Comparison of ENCODE assay signal across 17 mouse cellular contexts in genomic region chr19:57013271-57013677, GRCm38 (mm10). TPM values are rescaled to one million over a fixed set of nuclear protein-coding genes. Genes with fewer than 3 reads are reported as not detected.
DNase-seq lines count a peak whose midpoint lies in the region; ATAC-seq lines count a peak whose summit lies in the region.
"Had no signal": no experiment of that assay in that cellular context is flagged by ENCODE, and none has a peak within 500 bp of the region (broad histone marks: within the 10 kb centered on the region; RNA-seq: fewer than 3 reads in every experiment).

No protein-coding gene starts in this region.

- peaks cover 44% of the 10 kb centered on the region for H3K4me1 ChIP-seq in kidney, embryonic 15.5 days
- peaks cover 9% of the 10 kb centered on the region; the same call in 1 of the 2 replicates for H3K4me1 ChIP-seq in liver, embryonic 12.5 days

- 39% methylated on average over 6 of the region's 6 CpGs for WGBS in kidney, embryonic 15.5 days
- 52% methylated on average over 6 of the region's 6 CpGs for WGBS in liver, embryonic 12.5 days (ENCODE audit: insufficient replicate concordance)

- peak; percentile 49; the same call in 1 of the 2 replicates for ATAC-seq in kidney, embryonic 15.5 days (replicated peaks; ENCODE audit: low FRiP score)
- ATAC-seq in liver, embryonic 12.5 days: no peak
- ATAC-seq: forebrain, embryonic 13.5 days had no signal

- H3K36me3 ChIP-seq in kidney, embryonic 15.5 days: no peaks in the 10 kb centered on the region
- no peaks in the 10 kb centered on the region for H3K36me3 ChIP-seq in splenic B cell, adult 2 months (ENCODE audit: control insufficient read depth, insufficient read depth, low read length, poor library complexity, severe bottlenecking)
- no peaks in the 10 kb centered on the region for H3K36me3 ChIP-seq in liver, embryonic 12.5 days
- H3K36me3 ChIP-seq: midbrain, embryonic 12.5 days; stomach, embryonic 15.5 days had no signal

- H3K4me2 ChIP-seq in kidney, embryonic 15.5 days: no peak overlapping the region
- no peak overlapping the region for H3K4me2 ChIP-seq in liver, embryonic 12.5 days
- H3K4me2 ChIP-seq: forebrain, embryonic 13.5 days; midbrain, embryonic 12.5 days; stomach, embryonic 15.5 days had no signal

- H3K9me3 ChIP-seq in kidney, embryonic 15.5 days (replicated peaks): no peaks in the 10 kb centered on the region
- no peaks in the 10 kb centered on the region for H3K9me3 ChIP-seq in liver, embryonic 12.5 days (replicated peaks)
- H3K9me3 ChIP-seq: forebrain, embryonic 13.5 days; midbrain, embryonic 12.5 days; stomach, embryonic 15.5 days had no signal

- H3K27ac ChIP-seq in kidney, embryonic 15.5 days: peak overlapping the region; percentile 25; the same call in 1 of the 2 replicates
- H3K27ac ChIP-seq in liver, embryonic 12.5 days: no peak overlapping the region
- H3K27ac ChIP-seq: forebrain, embryonic 13.5 days; liver, embryonic 14.5 days; midbrain, embryonic 12.5 days; stomach, embryonic 15.5 days had no signal

- H3K27me3 ChIP-seq in kidney, embryonic 15.5 days: no peaks in the 10 kb centered on the region
- H3K27me3 ChIP-seq in splenic B cell, adult 2 months (ENCODE audit: control insufficient read depth, insufficient read depth, low read length, poor library complexity, severe bottlenecking): no peaks in the 10 kb centered on the region; the same call in 1 of the 2 replicates
- H3K27me3 ChIP-seq in liver, embryonic 12.5 days (replicated peaks): peaks cover 48% of the 10 kb centered on the region
- H3K27me3 ChIP-seq: stomach, embryonic 15.5 days had no signal

- no peak overlapping the region for H3K4me3 ChIP-seq in kidney, embryonic 15.5 days (replicated peaks)
- no peak overlapping the region for H3K4me3 ChIP-seq in liver, embryonic 12.5 days
- H3K4me3 ChIP-seq: forebrain, embryonic 13.5 days; midbrain, embryonic 12.5 days; stomach, embryonic 15.5 days had no signal

- DNase-seq in kidney, adult 11 months: peak; percentile 73
- DNase-seq in kidney, adult 18-20 months: no peak
- peak; percentile 58 for DNase-seq in adrenal gland, postnatal 14 days
- DNase-seq in splenic B cell, adult 2 months (ENCODE audit: low read depth, low spot score): peak; percentile 77
- no peak for DNase-seq in urinary bladder, postnatal 4 days (ENCODE audit: low spot score in 2 of 2)
- DNase-seq in left cerebral cortex, postnatal 25 days (ENCODE audit: low spot score in 2 of 2): no peak
- DNase-seq: cerebellum, postnatal 10 days; heart, postnatal 36 days; left cerebral cortex, postnatal 4 days; right cerebral cortex, postnatal 4 days; thymus, postnatal 14 days had no signal

- intact Hi-C loops in left cerebral cortex, postnatal 25 days (cut with DNase I): no loop called here

- H3K9ac ChIP-seq in kidney, embryonic 15.5 days: no peak overlapping the region
- no peak overlapping the region for H3K9ac ChIP-seq in liver, embryonic 12.5 days
- H3K9ac ChIP-seq: forebrain, embryonic 13.5 days; liver, embryonic 14.5 days; midbrain, embryonic 12.5 days; stomach, embryonic 15.5 days had no signal

RNA-seq across cellular contexts. Expression of gene Afap1l2, which starts 5.2 kb away (rescaled TPM):
- total RNA-seq in adrenal gland, postnatal 14 days (2021): 15.2 and 17.3 TPM in 2 replicates
- 16.8 and 18.3 TPM in 2 replicates for polyA plus RNA-seq in kidney, embryonic 15.5 days (2015; fragmentation: Nextera tagmentation; extraction: Ambion mirVana)
- polyA plus RNA-seq in liver, embryonic 12.5 days (2016; fragmentation: Nextera tagmentation; extraction: Ambion mirVana): 1.2 and 1.3 TPM in 2 replicates
- total RNA-seq in left cerebral cortex, postnatal 25 days (2021): 10 to 100 TPM in 1 of 2 experiments, 1 to 10 TPM in 1; 9.8 to 10.8 TPM

Comparison
In these comparisons a context has a peak if more than half of its experiments do, and no peak if none do; other contexts are left out.
1. DNase-seq: peak in kidney, adult 11 months (single experiment), adrenal gland, postnatal 14 days (single experiment) and splenic B cell, adult 2 months (single experiment); none in kidney, adult 18-20 months (single experiment), urinary bladder, postnatal 4 days (0 of 2) and left cerebral cortex, postnatal 25 days (0 of 2).